Mouse (Mus musculus) cerebellum, adult 8-10 months (tissue): Measurements from ENCODE around the gene Zfp777.
A peak's percentile ranks its signal among the peaks of the same experiment; 100 is the strongest.

ENCODE experiments used
- DNase-seq: peaks from one replicate; pipeline ENCODE4 v3.0.0; 2022

The Zfp777 gene

DNA sequence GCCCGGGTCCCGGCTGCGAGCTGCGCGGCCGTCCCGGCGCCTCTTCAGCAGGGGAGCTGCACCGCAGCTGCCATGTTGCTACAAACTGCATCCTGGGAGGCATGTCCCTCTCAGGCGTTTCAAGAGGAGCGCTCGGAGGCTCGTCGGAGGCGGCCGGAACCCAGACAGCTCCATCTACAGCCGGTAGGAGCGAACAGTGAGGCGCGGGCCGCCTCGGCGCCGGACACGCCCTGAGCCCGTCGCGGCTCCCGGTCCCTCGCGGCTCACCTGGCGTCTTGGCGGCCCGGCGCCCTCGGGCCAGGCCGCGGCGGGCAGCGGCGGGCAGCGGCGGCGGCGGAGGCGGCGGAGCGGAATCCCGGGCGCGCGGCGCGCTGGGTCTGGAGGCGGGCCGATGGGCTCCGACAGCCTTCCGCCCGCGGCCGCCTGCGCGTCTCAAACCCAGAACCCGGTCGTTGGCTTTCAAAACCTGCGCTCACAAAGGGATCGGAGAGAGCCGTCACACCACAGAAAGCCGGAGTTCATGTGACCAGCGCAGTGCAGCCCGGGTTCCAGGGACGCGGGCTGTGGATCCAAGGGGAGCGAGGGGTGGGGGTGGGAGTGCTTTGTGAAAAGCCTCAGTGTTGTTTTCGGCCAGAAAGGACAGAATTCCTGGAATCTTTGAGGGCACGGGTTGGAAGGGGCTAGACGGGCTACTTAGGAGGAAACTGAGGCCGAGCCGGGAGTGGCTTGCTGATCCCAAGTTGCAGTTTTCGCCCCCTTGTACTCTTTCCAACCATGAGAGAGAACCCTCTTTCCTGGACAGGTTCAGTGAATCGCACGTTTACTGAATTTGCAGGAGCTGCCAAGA is at the start of gene Zfp777:
Gene Zfp777 (minus strand): TSS at position 486 of the 847 bp plus-strand sequence.
- DNase-seq, result peak; percentile 78

DNA sequence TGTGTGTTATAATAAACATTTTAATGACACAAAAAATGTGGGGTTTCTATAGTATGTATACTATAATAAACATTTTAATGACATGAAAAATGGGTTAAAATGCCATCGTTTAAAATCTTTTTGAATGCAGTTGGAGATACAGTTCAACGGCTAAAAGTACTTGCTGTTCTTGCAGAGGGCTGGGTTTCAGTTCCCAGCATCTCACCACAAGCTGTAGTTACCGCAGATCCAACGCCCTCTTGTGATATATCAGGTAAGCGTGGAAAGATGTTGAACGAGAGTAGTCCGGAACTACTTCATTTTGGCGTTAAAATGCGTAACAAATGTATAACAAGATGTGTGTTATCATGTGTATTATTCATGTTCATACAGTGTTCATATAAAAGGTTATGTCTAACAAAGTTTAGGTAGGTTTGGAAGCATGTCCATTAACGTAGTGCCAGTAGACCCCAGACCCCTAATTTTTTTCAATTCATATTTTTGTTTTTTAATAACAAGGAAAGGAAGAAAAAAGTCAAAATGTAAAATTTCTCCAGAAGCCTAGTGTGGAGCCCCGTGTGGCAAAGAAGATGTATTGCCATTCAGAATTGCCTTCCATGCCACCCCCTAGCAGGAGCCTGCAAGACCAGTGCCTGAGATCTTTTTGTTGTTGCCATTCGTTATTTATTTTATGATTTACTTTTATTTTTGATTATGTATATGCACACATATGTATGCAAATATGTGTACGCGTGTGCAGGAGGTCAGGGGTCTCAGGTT is 38.4 kb upstream of the Zfp777 start:
- no peak for DNase-seq

DNA sequence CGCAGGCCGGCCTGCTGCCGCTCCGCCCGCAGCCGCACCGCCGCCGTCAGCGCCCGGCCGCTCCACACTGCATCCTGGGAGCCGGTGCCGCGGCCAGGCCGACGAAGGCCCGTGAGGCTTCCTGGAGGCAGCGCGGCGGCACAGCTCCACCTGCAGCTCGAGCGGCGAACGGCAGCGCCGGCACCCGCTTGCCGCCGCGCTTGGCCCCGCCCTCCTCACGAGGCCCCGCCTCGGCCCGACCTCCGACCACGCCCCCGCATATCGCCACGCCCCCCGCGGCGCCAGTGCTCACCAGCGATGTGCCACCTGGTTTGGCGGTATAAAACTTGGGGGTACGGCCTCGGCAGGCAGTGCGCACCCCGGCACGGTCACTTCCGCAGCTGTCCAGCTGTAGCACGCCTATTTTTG is 37.8 kb upstream of the Zfp777 start, which contains the start of gene Zfp746:
Gene Zfp746 (minus strand): TSS at position 123 of the 408 bp plus-strand sequence.
- DNase-seq, result peak; percentile 95

DNA sequence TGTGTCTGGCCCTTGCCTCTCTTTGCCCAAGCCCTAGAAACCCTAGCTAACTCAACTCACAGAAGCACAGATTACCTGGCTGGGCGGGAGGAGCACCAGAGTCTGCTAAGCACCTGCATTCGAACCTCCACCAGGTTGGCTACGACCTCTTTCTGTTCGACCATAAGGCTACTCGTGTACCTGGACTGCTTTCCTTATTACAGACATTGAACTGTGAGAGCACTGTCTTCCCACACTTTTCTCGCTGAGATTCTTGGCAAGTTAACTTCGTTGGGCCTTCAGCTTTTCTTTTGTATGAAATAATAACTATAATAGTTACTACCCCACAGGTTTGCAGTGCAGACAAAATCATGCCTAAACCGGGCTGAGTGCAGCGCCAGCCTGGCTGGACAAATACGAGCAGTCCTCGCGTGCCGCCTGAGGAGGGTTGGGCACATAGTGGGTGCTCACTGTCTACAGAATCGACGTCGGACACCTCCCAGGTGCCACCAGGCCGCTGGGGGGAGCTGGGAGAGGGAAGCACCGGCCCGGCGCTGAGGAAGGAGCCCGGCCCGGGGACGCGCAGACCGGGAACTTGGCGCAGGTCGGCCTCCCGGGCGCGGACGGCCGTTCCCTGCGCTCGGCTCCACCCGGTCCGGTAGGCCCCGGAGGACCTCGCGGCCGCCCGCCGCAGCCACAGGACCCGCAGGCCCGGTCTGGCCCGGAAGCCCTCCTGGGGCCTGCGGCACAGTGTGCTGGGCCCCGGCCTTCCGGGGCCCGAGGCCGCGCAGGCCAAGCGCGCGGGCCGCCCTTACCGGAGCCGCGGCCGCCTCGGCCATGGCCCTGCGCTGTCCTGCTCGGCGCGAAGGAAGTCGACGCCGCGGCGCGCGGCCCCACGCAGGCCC is 37.1 kb upstream of the Zfp777 start:
- peak; percentile 69 for DNase-seq

DNA sequence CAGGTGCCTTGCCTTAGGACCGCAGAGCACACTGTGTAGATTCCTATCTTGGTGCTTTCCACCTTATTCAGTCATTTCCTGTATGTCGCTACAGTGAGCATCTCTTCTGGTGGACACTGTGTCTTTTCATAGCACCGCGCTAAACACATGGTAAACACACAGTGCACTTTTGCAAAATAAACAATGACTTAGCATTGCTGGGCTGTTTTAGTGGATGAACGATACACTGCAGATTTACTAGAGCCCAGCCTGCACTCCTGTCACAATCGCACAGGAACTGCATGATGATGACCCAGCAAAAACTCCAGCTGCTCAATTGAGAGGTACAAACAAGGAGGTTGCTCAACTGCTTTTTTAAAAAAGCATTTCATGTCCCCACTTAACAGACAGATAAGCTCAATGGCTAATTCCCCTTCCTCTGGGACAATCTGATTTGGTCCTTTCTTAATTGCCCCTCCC is 35.1 kb upstream of the Zfp777 start:
- DNase-seq, result no peak

DNA sequence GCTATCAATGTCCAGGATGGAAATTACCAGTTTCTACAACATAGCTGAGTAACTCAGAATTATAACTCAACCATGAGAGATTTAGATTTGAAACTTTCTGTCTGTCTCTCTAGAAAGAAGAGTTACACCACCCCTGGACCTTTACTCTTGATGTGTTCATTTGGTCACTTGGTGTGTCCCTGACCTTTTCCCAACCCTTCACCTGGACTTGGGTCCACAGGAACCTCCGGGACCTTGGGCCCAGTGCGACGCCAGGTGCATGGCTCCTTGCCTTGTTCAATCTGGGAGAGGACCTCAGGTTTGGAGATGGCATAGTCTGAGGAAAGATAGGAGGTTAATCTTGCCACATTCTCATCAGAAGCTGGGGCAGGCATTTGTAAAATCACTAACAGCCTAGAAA is 33.2 kb upstream of the Zfp777 start:
- DNase-seq, result no peak

DNA sequence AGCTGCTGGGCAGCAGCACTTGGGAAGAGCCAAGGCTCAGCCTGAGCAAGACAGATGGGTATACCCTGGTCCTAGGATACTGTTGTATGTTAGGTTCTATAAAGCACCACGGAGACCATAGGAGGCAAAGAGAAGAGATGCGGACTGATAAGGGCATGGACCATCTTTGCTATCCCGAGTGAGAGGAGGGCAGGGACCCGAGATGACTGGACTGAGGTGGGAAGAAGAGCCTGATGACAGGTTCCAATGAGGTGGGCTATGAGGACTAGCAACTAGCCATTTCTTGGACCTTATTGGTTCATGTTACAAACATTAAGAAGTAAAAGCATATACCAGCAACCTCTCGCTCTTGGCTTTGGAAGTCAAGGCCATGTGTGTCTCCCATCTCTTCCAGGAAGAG is 32.3 kb upstream of the Zfp777 start:
- no peak for DNase-seq

DNA sequence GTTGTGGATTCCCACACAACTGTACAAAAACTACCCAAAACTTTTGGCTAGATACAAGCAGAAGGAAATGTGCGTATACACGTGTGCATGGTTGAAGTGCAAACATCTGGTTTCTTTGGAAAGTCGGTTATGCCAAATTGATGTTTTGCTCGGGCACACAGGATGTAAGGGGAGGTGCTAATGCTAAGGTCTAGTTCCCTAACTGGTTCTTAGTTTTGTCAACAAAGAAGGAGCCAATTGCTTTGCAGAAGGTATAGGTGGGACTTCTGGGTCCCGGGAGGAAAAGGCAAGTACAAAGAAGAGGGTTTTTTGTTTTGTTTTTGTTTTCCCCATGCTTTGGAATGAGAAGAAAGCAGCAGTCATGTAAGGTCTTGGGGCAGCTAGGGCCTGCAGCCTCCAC is 24.6 kb upstream of the Zfp777 start:
- no peak for DNase-seq

DNA sequence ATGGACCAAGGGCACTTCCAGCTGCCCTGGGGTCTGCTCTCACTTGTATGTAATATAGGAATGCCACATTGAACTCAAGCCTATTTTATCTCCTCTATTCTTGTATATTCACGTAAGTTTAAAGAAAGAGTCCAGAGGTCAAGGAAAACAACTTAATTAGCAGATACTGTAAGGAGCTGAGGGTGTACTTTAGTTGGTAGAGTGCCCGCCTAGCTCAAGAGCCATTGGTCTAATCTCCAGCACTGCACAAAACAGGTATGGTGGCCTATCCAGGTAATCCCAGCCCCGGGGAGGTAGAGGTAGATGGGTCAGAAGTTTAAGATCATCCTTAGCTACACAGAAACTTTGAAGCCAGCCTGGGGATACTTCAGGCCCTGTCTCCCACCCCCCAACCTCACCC is 18.8 kb upstream of the Zfp777 start:
- no peak for DNase-seq

DNA sequence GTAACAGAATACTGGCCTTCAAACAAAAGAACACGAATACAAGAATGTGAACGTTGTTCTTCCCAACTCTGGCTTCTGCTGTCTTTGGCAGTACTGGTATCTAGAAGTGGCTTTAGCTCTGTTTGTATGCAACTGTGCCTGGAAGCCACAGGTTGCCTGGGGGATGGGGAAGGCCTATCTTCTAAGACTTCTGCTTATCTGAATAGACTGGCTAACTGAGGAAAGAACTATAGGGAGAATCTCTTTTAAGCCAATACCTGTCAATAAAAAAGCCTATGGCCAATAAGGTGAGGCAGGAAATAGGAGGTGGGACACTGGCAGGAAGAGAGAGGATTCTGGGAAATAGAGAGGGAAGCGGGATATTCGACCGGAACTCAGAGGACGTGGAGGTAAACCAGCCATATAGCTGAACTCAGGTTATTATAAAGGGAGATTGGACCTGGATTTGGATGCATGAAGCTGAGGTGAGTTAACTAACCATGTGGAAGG is 16.9 kb upstream of the Zfp777 start:
- no peak for DNase-seq

DNA sequence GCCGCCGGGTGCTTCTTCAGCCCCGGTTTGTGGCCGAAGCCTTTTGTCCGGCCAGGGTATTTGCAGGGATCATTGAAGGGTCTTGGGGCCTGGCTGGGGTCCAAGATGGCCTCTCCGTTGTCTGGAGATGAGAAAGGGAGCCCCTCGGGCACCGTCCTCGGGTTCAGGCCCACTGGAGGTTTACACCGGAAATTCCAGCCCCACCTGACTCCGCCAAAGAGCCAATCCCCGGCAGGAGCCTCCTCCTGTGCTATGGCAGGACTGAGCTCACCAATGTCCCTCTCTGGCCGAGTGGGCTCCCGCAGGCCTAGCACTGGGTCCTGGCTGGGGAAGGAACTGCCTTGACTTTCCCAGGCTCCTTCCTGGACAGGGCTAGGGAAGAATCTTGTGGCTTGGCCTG is 15.7 kb upstream of the Zfp777 start:
- DNase-seq, result no peak

DNA sequence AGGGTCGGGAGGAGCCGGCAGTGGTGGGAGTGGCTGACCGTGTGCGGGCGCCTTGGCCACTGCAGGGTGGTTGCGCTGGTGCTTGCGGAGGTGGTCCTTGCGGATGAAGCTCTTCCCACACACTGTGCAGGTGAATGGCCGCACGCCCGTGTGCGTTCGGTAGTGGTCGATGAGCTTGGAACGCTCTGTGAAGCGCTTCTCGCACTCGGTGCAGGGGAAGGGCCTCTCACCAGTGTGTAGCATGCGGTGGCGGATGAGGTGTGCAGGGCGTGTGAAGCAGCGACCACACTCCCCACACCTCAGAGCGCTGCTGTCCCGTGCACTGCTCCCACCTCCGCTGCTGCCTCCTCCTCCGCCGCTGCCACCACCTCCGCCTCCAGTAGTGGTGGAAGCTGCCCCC is 15.2 kb upstream of the Zfp777 start:
- DNase-seq, result no peak

DNA sequence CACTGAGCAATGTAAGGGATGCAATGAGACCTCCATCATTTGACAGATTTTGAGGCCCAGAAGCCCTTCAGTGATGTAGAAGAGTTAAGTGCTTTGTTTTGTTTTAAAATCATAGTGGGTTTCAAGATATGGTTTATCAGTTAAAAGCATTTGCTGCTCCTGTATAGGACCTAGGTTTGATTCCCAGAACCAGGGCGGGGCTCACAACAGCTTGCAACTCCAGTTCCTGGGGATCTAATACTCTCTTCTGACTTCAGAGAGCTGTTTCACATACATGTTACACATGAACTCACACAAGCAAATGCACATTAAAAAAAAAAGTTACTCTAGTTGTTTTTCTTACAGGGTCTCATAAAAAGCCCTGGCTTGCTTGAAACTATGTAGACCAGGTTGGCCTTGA is 12.2 kb upstream of the Zfp777 start:
- no peak for DNase-seq

DNA sequence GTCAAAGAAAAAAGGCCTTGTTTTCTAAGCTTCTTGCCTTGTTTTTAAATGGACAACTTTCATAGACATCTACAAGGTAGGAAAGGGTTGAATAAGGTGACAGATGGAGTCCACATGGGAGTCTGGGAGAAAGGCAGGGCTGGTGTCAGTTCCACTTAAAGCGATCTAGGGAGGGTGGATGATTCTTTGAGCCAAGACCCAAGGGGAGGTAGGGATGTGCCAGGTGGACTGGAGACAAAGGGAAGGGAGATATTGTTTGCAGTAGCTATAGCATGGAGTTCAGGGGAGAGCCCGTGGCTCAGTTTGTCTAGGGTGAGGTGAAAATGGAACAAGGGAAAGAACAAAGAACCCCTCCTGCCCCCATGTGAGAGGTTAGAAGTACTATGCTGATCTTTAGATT is 11.7 kb upstream of the Zfp777 start:
- peak; percentile 79 for DNase-seq

DNA sequence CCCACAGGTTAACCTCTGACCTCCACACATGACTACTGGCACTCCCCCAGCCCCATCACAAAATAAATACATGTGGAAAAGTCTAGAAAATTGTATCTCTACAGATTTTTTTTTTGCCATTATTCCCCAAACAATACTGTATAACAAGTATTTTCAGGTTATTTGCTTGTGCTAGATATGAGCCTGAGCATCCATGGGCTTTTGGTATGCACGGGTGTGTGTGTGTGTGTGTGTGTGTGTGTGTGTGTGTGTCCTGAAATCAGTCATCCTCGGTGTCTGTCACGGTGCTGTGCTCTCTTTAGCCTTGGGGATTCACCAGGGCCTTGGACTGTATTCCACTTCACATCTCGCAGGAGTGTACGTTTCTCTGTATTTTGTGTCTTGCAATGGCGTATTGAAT is 3.4 kb upstream of the Zfp777 start:
- no peak for DNase-seq

DNA sequence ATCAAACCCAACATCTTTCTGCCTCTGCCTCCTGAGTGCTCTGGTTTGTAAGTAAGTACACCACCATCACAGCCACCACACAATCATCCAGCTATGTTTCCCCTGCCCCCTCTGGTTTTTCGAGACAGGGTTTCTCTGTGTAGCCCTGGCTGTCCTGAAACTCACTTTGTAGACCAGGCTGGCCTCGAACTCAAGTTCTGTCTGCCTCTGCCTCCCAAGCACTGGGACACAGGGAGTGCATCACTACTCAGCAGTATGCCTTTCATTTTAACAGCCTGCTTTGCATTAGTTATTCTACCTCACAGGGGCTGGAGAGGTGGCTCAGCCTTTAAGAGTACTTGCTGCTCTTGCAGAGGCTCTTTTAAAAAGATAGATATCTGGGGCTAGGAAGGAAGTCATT is 3.0 kb upstream of the Zfp777 start:
- no peak for DNase-seq

DNA sequence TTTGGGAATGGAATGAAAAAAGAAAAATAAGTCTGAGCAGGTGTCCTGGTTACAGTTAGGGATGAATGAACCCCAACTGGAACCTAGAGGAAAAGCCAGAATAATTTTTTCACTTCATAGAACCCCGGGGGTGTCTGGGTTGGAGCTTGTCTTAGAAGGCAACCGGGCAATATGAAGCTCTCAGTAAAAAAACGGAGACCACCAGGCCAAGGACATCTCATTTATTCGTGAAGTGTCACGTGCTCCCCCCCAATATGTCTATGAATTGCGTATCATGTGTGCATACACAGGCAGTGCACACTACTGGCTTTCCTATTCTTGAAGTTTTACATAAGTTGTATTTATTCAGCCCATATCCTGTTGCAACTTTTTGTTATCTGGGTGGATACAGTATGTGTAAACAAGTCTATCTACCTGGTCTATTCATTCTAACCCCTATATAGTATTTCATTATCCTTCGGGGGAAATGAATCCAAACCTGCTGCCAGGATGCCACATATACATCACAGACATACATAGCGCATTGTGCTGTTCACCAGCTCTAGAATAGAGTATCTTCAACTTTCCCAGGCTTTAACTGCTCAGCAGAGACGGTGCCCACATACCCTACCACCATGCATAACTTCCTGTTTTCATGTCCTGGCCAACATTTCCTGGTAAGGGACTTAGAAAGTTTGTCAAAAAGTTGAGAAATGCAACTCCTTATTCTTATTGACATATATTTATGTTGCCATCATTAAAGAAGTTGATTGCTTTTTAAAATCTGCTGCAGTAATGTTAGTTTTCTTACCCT is 758 bp upstream of the Zfp777 start:
- DNase-seq, result no peak

DNA sequence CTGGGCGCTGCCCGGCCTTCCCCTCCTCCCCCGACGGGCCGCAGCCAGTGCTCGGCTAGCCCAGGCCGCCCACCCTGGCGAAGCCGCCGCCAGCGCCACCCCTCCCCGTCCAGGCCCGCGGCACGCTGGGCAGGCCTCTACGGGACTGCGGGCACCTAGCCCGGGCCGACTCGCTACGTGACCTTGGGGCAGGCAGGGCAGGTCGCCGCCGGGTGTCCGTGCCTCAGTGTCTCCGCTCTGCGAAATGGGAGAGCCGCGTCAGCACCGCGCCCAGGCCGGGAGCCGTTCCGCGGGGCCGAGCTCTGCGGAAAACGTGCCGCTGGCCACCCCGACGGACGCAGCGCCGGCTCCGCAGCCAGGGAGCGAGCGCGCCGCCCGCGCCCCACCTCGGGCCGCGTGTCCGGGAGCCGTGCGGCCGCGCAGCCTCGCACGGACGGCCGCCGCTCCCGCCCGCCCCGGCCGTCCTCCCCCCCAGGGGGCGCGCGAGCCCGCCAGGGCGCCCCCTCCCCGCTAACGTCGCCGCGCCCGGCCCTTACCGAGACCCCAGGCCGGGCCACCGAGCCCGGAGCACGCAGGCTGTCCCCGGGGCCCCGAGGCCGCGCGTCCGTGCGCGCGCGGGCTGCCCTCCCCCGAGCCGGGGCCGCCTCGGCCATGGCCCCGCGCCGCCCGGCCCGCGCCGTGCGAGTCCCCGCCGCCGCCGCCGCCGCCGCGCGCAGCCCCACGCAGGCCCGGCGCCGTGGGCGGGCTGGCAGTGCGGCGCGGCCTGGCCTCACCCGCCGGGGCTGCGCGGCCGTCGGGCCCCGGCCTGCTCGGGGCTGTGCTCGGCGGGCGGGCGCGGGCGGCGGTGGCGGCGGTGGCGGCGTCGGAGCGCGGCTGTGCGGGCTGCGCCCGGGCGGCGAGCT is 1.0 kb downstream of the Zfp777 start:
- peak; percentile 51 for DNase-seq

DNA sequence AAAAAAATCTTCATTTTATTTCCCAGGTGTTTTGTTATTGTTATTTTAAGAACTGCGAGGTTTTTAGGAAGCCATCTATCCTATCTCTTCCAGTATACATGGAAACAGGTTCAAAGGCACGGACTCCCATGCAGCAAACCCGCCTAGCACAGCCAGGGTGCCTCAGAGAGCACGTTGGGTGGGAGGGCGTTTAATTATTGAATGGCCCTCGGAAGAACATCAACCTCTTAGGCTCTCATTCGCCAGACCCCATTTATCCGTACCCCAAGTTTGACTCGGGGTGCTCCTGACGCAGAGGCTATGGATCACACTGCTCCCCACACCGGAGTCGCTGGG is 1.6 kb downstream of the Zfp777 start:
- no peak for DNase-seq

DNA sequence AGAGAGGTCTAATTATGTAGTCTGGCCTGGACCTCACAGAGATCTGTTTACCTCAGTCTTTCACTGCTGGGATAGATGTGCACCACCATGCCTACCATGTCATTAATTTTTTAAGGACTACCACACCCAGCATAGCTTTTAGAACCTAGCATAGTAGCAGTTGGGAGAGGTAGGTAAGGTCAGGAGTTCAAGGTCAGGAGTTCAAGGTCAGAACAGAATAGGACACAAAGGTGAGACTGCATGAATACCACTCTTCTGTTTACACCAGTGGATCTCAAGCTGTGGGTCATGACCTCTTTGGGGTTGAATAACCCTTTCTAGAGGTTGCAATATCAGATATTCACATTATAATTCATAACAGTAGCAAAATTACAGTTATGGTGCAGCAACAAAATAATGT is 16.1 kb downstream of the Zfp777 start:
- no peak for DNase-seq
